Mouse (Mus musculus) thymus, adult 2 months (tissue): ENCODE measurements around the gene Trip10.

Experiments used
- CTCF ChIP-seq: fragments of 200-500 bp; IDR thresholded peaks from 2 replicates; pipeline ENCODE4 v1.5.1; 2012; ENCODE audit warnings: mild to moderate bottlenecking, control low read depth, low read length, moderate library complexity, borderline replicate concordance; ENCODE audit not compliant: control insufficient read depth, poor library complexity, insufficient read depth; ENCODE audit errors: extremely low read depth
- POLR2A ChIP-seq: fragments of 200-500 bp; IDR thresholded peaks from 2 replicates; pipeline ENCODE4 v1.6.1; 2012; ENCODE audit warnings: mild to moderate bottlenecking, low read length, control low read depth, moderate library complexity; ENCODE audit not compliant: control insufficient read depth, poor library complexity, insufficient read depth; ENCODE audit errors: extremely low read depth

DNA sequence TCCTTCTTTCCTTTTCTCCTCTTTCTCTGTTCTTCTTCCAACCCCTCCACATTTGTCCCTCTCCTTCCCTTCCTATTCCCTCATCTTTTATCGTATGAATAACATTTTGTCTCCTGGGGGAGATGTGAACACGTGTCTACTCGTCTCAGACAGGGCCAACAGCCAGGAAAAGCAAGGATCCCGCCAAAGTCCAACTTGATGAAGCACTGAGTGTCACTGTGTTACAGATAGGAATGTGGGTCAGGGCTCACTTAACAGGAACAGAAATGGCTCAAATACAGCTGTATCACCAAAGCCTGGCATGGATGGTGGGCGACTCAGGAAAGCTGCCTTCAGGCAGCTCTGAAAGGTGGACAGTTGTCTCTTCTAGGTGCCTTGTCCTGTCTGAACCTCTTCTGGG is 40.0 kb downstream of the Trip10 start:
- no peak for TF ChIP-seq POLR2A
- no peak for TF ChIP-seq CTCF
